Mouse (Mus musculus): ENCODE measurements around the gene Olfr771.
"Not testable (repeated sequence)": the region's sequence is repeated elsewhere in the genome, so short reads cannot be mapped to it uniquely, and the experiment has no call there.

Olfr771 gene

DNA sequence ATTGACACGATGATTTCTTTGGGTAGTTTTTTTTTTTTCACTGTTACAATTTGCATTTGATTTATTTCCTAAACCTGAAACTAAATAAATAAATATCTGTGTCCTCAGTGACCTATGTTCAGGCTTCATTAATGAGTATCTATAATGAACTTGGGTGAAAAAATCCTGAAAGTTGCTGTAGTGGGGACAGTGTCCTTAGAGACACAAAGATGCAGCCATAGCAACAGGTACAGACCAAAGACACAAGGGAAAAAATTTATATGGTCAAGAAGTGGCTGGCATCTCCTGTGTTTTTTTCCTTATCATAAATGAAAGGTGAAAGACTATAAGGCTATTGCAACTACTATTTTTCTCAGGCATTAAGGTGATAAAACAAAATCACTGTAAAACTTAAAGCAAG lies at the start of gene Olfr771:
Gene Olfr771 (minus strand): TSS at position 101 of the 400 bp plus-strand sequence.
- no peak for DNase-seq (ENCODE audit: low spot score in 2 of 2)

DNA sequence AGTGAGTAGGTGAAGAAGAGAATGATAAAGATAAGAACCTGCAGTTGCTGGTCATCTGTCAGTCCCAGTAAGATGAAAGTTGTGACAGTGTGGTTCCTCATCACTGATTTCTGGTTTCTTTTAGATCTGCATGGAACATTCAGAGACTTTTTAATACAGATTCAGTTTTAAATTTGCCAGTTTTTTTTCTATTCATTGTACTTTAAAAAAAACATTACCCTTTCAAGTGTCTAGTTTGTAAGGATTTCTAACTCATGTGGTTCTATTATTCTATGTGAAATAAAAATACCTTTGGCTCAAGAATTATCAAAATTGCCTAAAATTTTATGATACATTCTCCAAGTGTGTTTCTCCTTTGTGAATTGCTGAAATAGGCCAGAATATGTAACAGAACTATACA lies 22.8 kb upstream of the Olfr771 start, which contains the start of gene Olfr773:
Gene Olfr773 (minus strand): TSS at position 101 of the 400 bp plus-strand sequence.
- DNase-seq (ENCODE audit: low spot score in 2 of 2), result not testable (repeated sequence)

DNA sequence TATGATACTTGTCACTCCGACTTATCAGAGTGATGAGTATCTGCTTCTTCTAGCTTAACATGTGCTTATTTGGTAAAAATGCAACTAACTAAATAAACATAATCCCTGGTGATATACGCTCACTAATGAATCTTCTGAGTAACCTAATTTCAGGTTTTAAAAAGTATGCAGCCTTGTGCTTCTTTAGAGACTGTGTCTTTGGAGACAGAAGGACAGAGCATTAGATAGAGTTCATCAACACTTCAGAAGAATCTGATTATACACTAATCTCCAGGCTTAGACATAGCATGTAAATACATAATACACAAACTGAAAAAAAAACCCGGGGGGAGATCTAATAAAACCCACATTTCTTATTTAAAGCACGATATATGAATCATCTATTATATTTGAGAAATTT lies 13.3 kb upstream of the Olfr771 start, which contains the start of gene Olfr772:
Gene Olfr772 (minus strand): TSS at position 101 of the 400 bp plus-strand sequence.
- not testable (repeated sequence) for DNase-seq (ENCODE audit: low spot score in 2 of 2)

DNA sequence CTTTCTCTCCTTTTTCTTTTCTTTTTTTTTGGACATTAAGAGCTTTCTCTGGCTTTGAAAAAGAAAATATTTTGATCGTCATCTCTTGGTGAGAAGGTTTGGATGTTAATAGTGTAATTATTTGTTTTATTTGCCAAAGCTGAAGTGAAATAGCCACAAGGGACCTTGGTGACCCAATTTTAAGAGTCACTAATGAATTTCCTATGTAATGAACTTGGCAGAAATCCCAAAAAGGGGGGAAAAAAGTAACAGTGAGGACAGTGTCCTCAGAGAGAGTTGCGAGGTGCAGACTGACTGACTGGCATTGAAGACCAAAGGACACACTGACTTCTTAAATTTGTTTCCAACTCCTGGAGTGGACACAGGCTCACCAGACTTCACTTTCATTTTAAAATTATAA lies 25.7 kb downstream of the Olfr771 start, which contains the start of gene Olfr770:
Gene Olfr770 (minus strand): TSS at position 101 of the 400 bp plus-strand sequence.
- DNase-seq (ENCODE audit: low spot score in 2 of 2), result no peak

DNA sequence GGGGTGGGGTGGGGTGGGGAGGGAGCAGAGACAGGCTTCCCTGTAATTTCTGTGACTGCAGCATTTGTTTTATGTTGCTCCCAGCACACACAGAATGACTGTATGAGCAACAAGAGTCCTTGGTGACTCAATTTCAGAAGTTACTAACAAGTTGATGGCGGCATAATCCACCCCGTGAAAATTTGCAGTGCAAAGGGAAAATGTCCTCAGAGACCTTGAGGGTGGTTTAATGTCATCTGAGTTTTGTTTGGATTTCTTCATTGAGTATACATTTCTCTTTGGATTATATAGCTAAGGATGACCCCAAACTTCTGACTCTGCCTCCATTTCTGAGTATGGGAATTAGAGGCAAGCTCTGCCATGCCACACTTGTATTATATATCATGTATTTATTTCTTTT lies 46.8 kb downstream of the Olfr771 start, which contains the start of gene Olfr769:
Gene Olfr769 (minus strand): TSS at position 101 of the 400 bp plus-strand sequence.
- DNase-seq (ENCODE audit: low spot score in 2 of 2), result no peak

DNA sequence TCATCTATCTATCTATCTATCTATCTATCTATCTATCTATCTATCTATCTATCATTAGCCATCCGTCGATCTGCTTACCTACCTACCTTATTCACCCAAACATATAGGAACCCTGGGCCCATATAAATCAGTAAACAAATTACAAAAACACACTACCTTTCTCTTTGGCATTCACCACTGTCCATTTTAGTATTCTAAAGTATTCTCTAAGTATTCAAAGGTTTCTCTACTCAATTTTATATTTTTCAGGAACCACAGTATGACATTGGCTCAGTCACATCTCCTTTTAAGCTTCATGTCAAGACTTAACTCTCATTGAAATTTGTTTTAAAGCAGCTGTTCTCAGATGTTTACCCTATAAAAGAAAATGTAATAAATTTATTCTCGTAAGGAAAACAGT lies 49.4 kb downstream of the Olfr771 start:
- no peak for DNase-seq (ENCODE audit: low spot score in 2 of 2)

Measured in thymus, postnatal 10 days (tissue).